Mouse (Mus musculus): ENCODE data around the gene U2af2.

DNA sequence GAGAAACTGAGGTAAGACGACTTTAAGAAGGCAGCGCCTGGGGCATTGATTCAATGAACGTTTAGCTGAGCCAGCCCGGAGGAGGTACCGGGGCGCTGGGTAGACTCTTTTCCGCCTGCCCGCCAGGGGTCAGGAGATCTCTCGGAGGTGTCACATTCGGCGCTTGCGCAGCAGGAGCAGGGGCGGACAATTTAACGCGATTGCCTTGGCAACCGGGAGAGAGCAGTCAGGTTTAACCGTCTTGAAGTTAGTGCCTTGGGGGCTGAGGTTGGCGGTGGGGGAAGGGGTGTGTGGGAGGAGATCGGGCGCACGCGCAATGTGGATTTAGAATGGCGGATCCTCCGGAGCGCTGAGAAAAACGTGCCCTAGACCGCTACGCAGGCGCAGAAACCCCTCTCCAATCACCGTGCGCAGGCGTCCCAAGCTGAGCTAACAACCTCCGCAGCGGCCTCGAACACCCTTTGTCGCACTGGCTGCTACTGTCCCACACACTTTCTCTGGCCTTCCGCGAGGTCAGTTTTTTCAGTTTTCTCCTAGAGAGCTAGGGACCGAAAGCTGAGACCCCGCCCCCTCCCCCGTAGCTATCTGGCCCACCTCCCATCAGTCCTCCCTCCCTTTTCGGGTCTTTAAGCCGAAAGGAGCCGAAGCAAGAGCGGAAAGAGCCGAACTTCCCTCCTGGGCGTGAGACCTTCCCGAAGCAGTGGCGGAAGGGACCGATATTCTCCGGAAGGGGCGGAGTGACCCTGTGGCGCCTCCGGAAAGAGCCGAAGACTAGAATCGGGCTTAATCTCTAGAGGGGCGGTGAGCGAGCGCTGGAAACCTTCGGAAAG, 784 bp upstream of the U2af2 start:
- TF ChIP-seq CTCF (IDR thresholded peaks at IDR 0.05; ENCODE audit: insufficient read depth, low read depth, low read length) (peak; percentile 70), POLR2A (IDR thresholded peaks at IDR 0.05; ENCODE audit: insufficient read depth, low read depth, low read length) (peak; percentile 46)

All from olfactory bulb, adult 2 months (tissue).